Comparison of ENCODE assay signal across 9 mouse cellular contexts in genomic region chr4:134292067-134292466, GRCm38 (mm10). TPM values are rescaled to one million over a fixed set of nuclear protein-coding genes. Genes with fewer than 3 reads are reported as not detected.
DNase-seq lines count a peak whose midpoint lies in the region; ATAC-seq and TF ChIP-seq lines count a peak whose summit lies in the region.
"Had no signal": no experiment of that assay in that cellular context is flagged by ENCODE, and none has a peak within 500 bp of the region (broad histone marks: within the 10 kb centered on the region; RNA-seq: fewer than 3 reads in every experiment).

No protein-coding gene starts in this region.

- DNase-seq in frontal cortex, postnatal 25 days (ENCODE audit: low spot score in 2 of 2): peak; percentile 58 to 60
- DNase-seq in MEL (ENCODE audit: low read depth, low spot score): peak; percentile 76
- DNase-seq in cerebellum, adult 9-10 months: peak; percentile 62
- peak; percentile 46 to 68 for DNase-seq in gastrocnemius, postnatal 36 days
- DNase-seq in layer of hippocampus, adult 18-20 months (ENCODE audit: low spot score in 2 of 2): peak; percentile 29 to 70
- DNase-seq in lung, postnatal 4 days: peak; percentile 64 to 84
- DNase-seq in spleen, postnatal 10 days (ENCODE audit: low spot score in 2 of 2): peak; percentile 79 to 88

- H3K4me1 ChIP-seq in MEL (ENCODE audit: control insufficient read depth in 1 of 2, insufficient read depth in 2 of 2, low read length in 2 of 2): peaks cover 0 to 8% of the 10 kb centered on the region in 2 experiments; a peak in 2 of 4 replicates

- H3K79me2 ChIP-seq in MEL (ENCODE audit: control insufficient read depth, insufficient read depth, low read length, poor library complexity): peaks cover 2% of the 10 kb centered on the region; the same call in 1 of the 2 replicates

- H3K4me3 ChIP-seq in MEL (ENCODE audit: control insufficient read depth in 1 of 2, insufficient read depth in 1 of 2, low read depth in 2 of 2, low read length in 2 of 2): no peak overlapping the region

- no peaks in the 10 kb centered on the region for H3K27me3 ChIP-seq in MEL (ENCODE audit: control insufficient read depth in 1 of 2, insufficient read depth in 2 of 2, low read length in 2 of 2)

- no peak overlapping the region for H3K27ac ChIP-seq in MEL (ENCODE audit: control insufficient read depth, low read depth, low read length)

- peak; percentile 56 for TF ChIP-seq RAD21 in MEL (IDR thresholded peaks at IDR 0.05; ENCODE audit: low read depth, low read length)

- no peak for ATAC-seq in frontal cortex, adult (ENCODE audit: low TSS enrichment)

- no peak for TF ChIP-seq EP300 in MEL (IDR thresholded peaks at IDR 0.05; ENCODE audit: low read depth in 1 of 2, low read length in 2 of 2)

- peaks cover 0 to 7% of the 10 kb centered on the region in 2 experiments; a peak in 2 of 4 replicates for H3K36me3 ChIP-seq in MEL (ENCODE audit: control insufficient read depth in 1 of 2, insufficient read depth in 2 of 2, low read length in 2 of 2)

- no peak overlapping the region for H3K9ac ChIP-seq in MEL (ENCODE audit: control insufficient read depth, low read depth, low read length, poor library complexity, severe bottlenecking)

- no peaks in the 10 kb centered on the region for H3K9me3 ChIP-seq in MEL (replicated peaks; ENCODE audit: insufficient read depth, low read length)

- intact Hi-C loops in gastrocnemius, postnatal 36 days (cut with DNase I): no loop called here

- no peak for TF ChIP-seq POLR2A in MEL (IDR thresholded peaks at IDR 0.05; ENCODE audit: control insufficient read depth in 1 of 2, insufficient read depth in 1 of 2, low read depth in 1 of 2, low read length in 2 of 2, poor library complexity in 1 of 2)

- TF ChIP-seq CTCF in MEL (IDR thresholded peaks at IDR 0.05 in 2 of 3, conservative IDR thresholded peaks at IDR 0.05 in 1 of 3; ENCODE audit: control insufficient read depth in 1 of 3, insufficient read depth in 1 of 3, low read depth in 2 of 3, low read length in 3 of 3, poor library complexity in 1 of 3, severe bottlenecking in 1 of 3): peak; percentile 59 to 66 (median 61)

TF ChIP-seq in MEL, 35 proteins besides CTCF, POLR2A, EP300 and RAD21:
- no peak for TF ChIP-seq TBP (IDR thresholded peaks at IDR 0.05; ENCODE audit: low read depth, low read length)
- no peak for TF ChIP-seq CHD1 (IDR thresholded peaks at IDR 0.05; ENCODE audit: low read depth, low read length)
- no peak for TF ChIP-seq GABPA (IDR thresholded peaks at IDR 0.05; ENCODE audit: low read depth, low read length)
- peak; percentile 58 for TF ChIP-seq SMC3 (IDR thresholded peaks at IDR 0.05; ENCODE audit: low read depth, low read length)
- peak; percentile 61 for TF ChIP-seq ZC3H11A (IDR thresholded peaks at IDR 0.05; ENCODE audit: low read depth, low read length)

RNA-seq across cellular contexts. Expression of gene Pdik1l, which starts 4.4 kb away (rescaled TPM):
- 13.0 and 14.3 TPM in 2 replicates for total RNA-seq in MEL (2012; rRNA removed)
- 10 to 100 TPM; 11.7 to 32.1 TPM for polyA plus RNA-seq in MEL (2012; ENCODE audit: insufficient read depth in 1 of 2, insufficient read length in 2 of 2, low read depth in 1 of 2, low replicate concordance in 2 of 2, missing spikeins in 1 of 2)
- 1 to 10 TPM; 2.2 to 4.3 TPM for total RNA-seq in gastrocnemius, postnatal 36 days (2021)
- total RNA-seq in layer of hippocampus, adult 18-20 months (2021): 10 to 100 TPM; 16.4 to 17.8 TPM

RNA-seq across cellular contexts. Expression of gene Trim63, which starts 22.9 kb away (rescaled TPM):
- total RNA-seq in MEL (2012; rRNA removed): not detected in 2 replicates
- polyA plus RNA-seq in MEL (2012; ENCODE audit: insufficient read depth in 1 of 2, insufficient read length in 2 of 2, low read depth in 1 of 2, low replicate concordance in 2 of 2, missing spikeins in 1 of 2): not detected
- 100 to 1,000 TPM; 241 to 268 TPM for total RNA-seq in gastrocnemius, postnatal 36 days (2021)
- total RNA-seq in layer of hippocampus, adult 18-20 months (2021): not detected

RNA-seq across cellular contexts. Expression of gene Grrp1, which starts 38.2 kb away (rescaled TPM):
- total RNA-seq in MEL (2012; rRNA removed): not detected in 2 replicates
- not detected for polyA plus RNA-seq in MEL (2012; ENCODE audit: insufficient read depth in 1 of 2, insufficient read length in 2 of 2, low read depth in 1 of 2, low replicate concordance in 2 of 2, missing spikeins in 1 of 2)
- 1 to 10 TPM; 2.4 to 3.6 TPM for total RNA-seq in gastrocnemius, postnatal 36 days (2021)
- total RNA-seq in layer of hippocampus, adult 18-20 months (2021): 1 to 10 TPM; 1.6 to 1.7 TPM

RNA-seq across cellular contexts. Expression of gene Gm30191, which starts 45.3 kb away (rescaled TPM):
- total RNA-seq in MEL (2012; rRNA removed): not detected in 2 replicates
- polyA plus RNA-seq in MEL (2012; ENCODE audit: insufficient read depth in 1 of 2, insufficient read length in 2 of 2, low read depth in 1 of 2, low replicate concordance in 2 of 2, missing spikeins in 1 of 2): not detected
- not detected for total RNA-seq in gastrocnemius, postnatal 36 days (2021)
- total RNA-seq in layer of hippocampus, adult 18-20 months (2021): not detected
- polyA plus RNA-seq: lung, embryonic 16.5 days had no signal

RNA-seq across cellular contexts. Expression of gene Zfp593, which starts 46.7 kb away (rescaled TPM):
- total RNA-seq in MEL (2012; rRNA removed): 27.3 and 30.4 TPM in 2 replicates
- polyA plus RNA-seq in MEL (2012; ENCODE audit: insufficient read depth in 1 of 2, insufficient read length in 2 of 2, low read depth in 1 of 2, low replicate concordance in 2 of 2, missing spikeins in 1 of 2): 10 to 100 TPM in 1 of 2 experiments, not detected in 1; 33.9 TPM
- 1 to 10 TPM; 4.5 to 4.7 TPM for total RNA-seq in gastrocnemius, postnatal 36 days (2021)
- 10 to 100 TPM; 11.9 to 12.2 TPM for total RNA-seq in layer of hippocampus, adult 18-20 months (2021)

Comparison
In these comparisons a context has a peak if more than half of its experiments do, and no peak if none do; other contexts are left out.
1. RNA of gene Trim63, which starts 22.9 kb away (total RNA-seq): 241 to 268 TPM in gastrocnemius, postnatal 36 days; not detected in layer of hippocampus, adult 18-20 months and not detected in MEL; every median in the first group is over 100 times any median in the second.
2. Peak in every context shown above with its lines, with median percentiles within 50 percentile points of each other: DNase-seq.